Mouse (Mus musculus) forebrain, embryonic 12.5 days (tissue): ENCODE results near the gene Asah2. TPM values are rescaled to one million over a fixed set of nuclear protein-coding genes. Genes with fewer than 3 reads are reported as not detected.

Source experiments
- ATAC-seq: fragments of 200-750 bp; cut with Nextera tagmentation; 2 replicates; pipeline ENCODE4 v1.8.0; 2017; ENCODE audit warnings: moderate TSS enrichment; ENCODE audit not compliant: low FRiP score
- H3K27ac ChIP-seq: fragments of 300-500 bp; sonication (generic); 2 replicates; pipeline ENCODE4 v1.5.1; 2016; ENCODE audit warnings: mild to moderate bottlenecking
- H3K27me3 ChIP-seq: fragments of 300-500 bp; sonication (generic); 2 replicates; pipeline ENCODE4 v1.6.1; 2016; ENCODE audit warnings: mild to moderate bottlenecking
- H3K36me3 ChIP-seq: fragments of 300-500 bp; sonication (generic); replicated peaks from 2 replicates; pipeline ENCODE4 v1.6.1; 2016; ENCODE audit warnings: mild to moderate bottlenecking
- H3K4me1 ChIP-seq: fragments of 300-500 bp; sonication (generic); 2 replicates; pipeline ENCODE4 v1.6.1; 2016
- H3K4me2 ChIP-seq: fragments of 300-500 bp; sonication (generic); 2 replicates; pipeline ENCODE4 v1.6.1; 2016; ENCODE audit warnings: mild to moderate bottlenecking, moderate library complexity
- H3K4me3 ChIP-seq: fragments of 300-500 bp; sonication (generic); replicated peaks from 2 replicates; pipeline ENCODE4 v1.5.1; 2016; ENCODE audit warnings: mild to moderate bottlenecking
- H3K9ac ChIP-seq: fragments of 300-500 bp; sonication (generic); 2 replicates; pipeline ENCODE4 v1.6.1; 2016; ENCODE audit warnings: mild to moderate bottlenecking
- H3K9me3 ChIP-seq: fragments of 300-500 bp; sonication (generic); 2 replicates; pipeline ENCODE4 v1.6.1; 2016
- WGBS: fragments of 180-500 bp; shearing (Covaris S2); methylation state at CpG from one replicate; pipeline ENCODE4 v1.1.7; 2016; 5-methylcytosine and 5-hydroxymethylcytosine counted together
- polyA plus RNA-seq: library from polyadenylated mRNA; unstranded; fragments of >200 nt; fragmentation: Nextera tagmentation; extraction: Ambion mirVana; gene quantifications from 2 replicates; pipeline ENCODE4 v1.2.1, GENCODE M21; 2016

The Asah2 gene
- polyA plus RNA-seq, 1 experiment from 2014 or later: 0.29 TPM

DNA sequence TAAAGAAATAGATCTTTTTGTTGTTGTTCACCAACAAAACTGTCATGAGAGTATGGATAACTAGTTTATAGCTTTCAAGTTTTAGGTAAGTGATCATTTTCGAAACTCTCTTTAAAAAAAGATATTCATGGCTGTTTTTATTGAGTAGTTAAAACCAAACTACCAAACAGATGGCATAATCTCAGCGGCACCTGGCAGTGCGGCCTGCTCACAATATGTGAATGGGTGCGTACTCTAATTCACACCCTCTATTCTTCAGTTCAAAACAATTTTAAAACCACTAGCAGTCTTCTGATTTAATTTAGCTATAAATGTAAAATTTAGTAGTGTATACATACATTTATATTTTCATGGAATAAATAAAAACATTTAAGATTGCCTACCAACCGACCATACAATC is 15.2 kb upstream of the Asah2 start:
- Histone ChIP-seq H3K4me1 (no peaks in the 10 kb centered on the region), H3K4me2 (no peak overlapping the region), H3K9ac (no peak overlapping the region), H3K36me3 (no peaks in the 10 kb centered on the region), H3K9me3 (no peaks in the 10 kb centered on the region), H3K27ac (no peak overlapping the region), H3K27me3 (no peaks in the 10 kb centered on the region), H3K4me3 (no peak overlapping the region)
- ATAC-seq: no peak
- 88% methylated on average over 5 of the region's 5 CpGs for WGBS

GRCm38 (mm10) chr19:32120798-32121197 is 12.8 kb upstream of the Asah2 start:
- H3K4me3 ChIP-seq: no peak overlapping the region
- no peaks in the 10 kb centered on the region for H3K27me3 ChIP-seq
- H3K36me3 ChIP-seq: no peaks in the 10 kb centered on the region
- no peaks in the 10 kb centered on the region for H3K4me1 ChIP-seq
- 85% methylated on average over 1 of the region's 1 CpGs for WGBS
- no peaks in the 10 kb centered on the region for H3K9me3 ChIP-seq
- ATAC-seq: no peak
- H3K27ac ChIP-seq: no peak overlapping the region
- no peak overlapping the region for H3K9ac ChIP-seq
- no peak overlapping the region for H3K4me2 ChIP-seq

DNA sequence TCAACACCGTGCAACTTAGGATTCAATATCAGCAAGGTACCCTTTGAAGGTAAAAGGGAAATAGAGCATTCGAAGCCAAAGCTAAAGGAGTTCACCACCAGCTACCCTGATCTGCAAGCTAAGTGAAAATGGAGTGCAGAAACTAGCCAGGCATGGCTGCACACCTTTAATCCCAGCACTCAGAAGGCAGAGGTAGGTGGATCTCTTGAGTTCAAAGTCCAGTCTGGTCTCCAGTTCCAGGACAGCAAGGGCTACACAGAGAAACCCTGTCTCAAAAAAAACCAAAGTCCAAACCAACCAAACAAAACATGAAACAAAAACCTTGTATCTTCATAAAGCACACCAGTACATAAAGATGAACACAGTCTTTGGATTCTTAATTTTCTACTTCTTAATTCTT is 11.7 kb upstream of the Asah2 start:
- H3K4me3 ChIP-seq: no peak overlapping the region
- 89% methylated on average over 2 of the region's 2 CpGs for WGBS
- H3K4me1 ChIP-seq: no peaks in the 10 kb centered on the region
- no peaks in the 10 kb centered on the region for H3K9me3 ChIP-seq
- no peak for ATAC-seq
- H3K4me2 ChIP-seq: no peak overlapping the region
- no peak overlapping the region for H3K9ac ChIP-seq
- no peaks in the 10 kb centered on the region for H3K27me3 ChIP-seq
- H3K36me3 ChIP-seq: no peaks in the 10 kb centered on the region
- H3K27ac ChIP-seq: no peak overlapping the region

GRCm38 (mm10) chr19:32118496-32118895 is 10.5 kb upstream of the Asah2 start:
- Histone ChIP-seq H3K27me3 (no peaks in the 10 kb centered on the region), H3K36me3 (no peaks in the 10 kb centered on the region), H3K4me3 (no peak overlapping the region), H3K27ac (no peak overlapping the region), H3K9ac (no peak overlapping the region), H3K4me1 (no peaks in the 10 kb centered on the region), H3K9me3 (no peaks in the 10 kb centered on the region), H3K4me2 (no peak overlapping the region)
- WGBS: 90% methylated on average over 3 of the region's 3 CpGs
- ATAC-seq: no peak

DNA sequence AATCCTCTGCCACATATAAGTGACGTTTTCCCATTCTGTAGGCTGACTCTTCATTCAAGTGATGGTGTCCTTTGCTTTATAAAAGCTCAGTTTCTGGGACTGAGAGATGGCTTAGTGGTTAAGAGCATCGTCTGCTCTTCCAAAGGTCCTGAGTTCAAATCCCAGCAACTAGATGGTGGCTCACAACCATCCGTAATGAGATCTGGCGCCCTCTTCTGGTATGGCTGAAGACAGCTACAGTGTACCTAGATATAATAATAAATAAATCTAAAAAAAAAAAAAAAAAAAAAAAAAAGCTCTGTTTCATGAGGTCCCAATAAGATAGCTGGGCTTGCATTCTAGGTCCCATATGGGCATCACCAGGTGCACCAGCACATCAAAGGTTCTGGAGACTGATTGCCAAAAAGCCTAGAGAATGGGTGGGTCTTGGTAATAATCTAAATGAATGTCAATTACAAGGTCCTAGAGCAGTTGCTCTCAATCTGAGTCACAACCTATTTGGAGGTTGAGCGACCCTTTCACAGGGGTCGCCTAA is 9.5 kb upstream of the Asah2 start:
- WGBS: 81% methylated on average over 6 of the region's 6 CpGs
- no peaks in the 10 kb centered on the region for H3K9me3 ChIP-seq

GRCm38 (mm10) chr19:32111866-32112790 is 4.1 kb upstream of the Asah2 start:
- no peaks in the 10 kb centered on the region for H3K36me3 ChIP-seq
- no peak overlapping the region for H3K4me3 ChIP-seq
- no peaks in the 10 kb centered on the region for H3K9me3 ChIP-seq
- no peak overlapping the region for H3K9ac ChIP-seq
- no peak overlapping the region for H3K4me2 ChIP-seq
- H3K27me3 ChIP-seq: no peaks in the 10 kb centered on the region
- H3K27ac ChIP-seq: no peak overlapping the region
- no peak for ATAC-seq
- H3K4me1 ChIP-seq: no peaks in the 10 kb centered on the region
- 91% methylated on average over 8 of the region's 8 CpGs for WGBS

More for the DNA sequence above, 9.5 kb upstream of the Asah2 start:
- ATAC-seq: no peak
- Histone ChIP-seq H3K27ac (no peak overlapping the region), H3K36me3 (no peaks in the 10 kb centered on the region), H3K27me3 (no peaks in the 10 kb centered on the region), H3K4me2 (no peak overlapping the region), H3K9ac (no peak overlapping the region), H3K4me1 (no peaks in the 10 kb centered on the region), H3K4me3 (no peak overlapping the region)

- 99% methylated on average over 2 of the region's 2 CpGs for WGBS
- peaks cover 10% of the 10 kb centered on the region; the same call in 1 of the 2 replicates for H3K27me3 ChIP-seq
- ATAC-seq: no peak
- H3K27ac ChIP-seq: no peak overlapping the region
- H3K4me2 ChIP-seq: no peak overlapping the region
- peaks cover 6% of the 10 kb centered on the region; the same call in 1 of the 2 replicates for H3K4me1 ChIP-seq
- H3K9me3 ChIP-seq: no peaks in the 10 kb centered on the region
- H3K9ac ChIP-seq: no peak overlapping the region
- no peak overlapping the region for H3K4me3 ChIP-seq
- no peaks in the 10 kb centered on the region for H3K36me3 ChIP-seq
These were observed 1.3 kb downstream of the Asah2 start for GRCm38 (mm10) chr19:32106750-32107149.

DNA sequence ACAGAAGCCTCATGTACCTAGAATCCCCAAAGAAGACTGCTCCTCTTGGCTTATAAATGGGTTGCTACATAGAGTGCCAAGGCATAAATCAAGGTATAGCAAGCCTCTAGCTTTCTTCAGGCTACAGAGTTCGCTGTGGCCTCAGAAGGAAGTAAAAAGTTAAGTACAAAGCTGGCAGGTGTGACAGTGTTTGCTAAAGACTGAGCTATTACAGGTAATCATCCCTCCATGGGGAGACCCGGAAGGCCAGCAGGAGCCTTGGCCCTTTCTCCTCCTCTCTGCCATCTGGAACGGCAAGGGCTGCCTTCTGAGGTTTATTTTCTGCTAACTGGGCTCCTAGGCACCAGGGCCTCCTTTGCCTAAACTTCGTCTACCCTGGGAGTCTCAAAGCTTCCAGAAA is 3.8 kb downstream of the Asah2 start:
- no peak for ATAC-seq
- peaks cover 6% of the 10 kb centered on the region; the same call in 1 of the 2 replicates for H3K4me1 ChIP-seq
- H3K4me2 ChIP-seq: no peak overlapping the region
- no peaks in the 10 kb centered on the region for H3K36me3 ChIP-seq
- peaks cover 10% of the 10 kb centered on the region; the same call in 1 of the 2 replicates for H3K27me3 ChIP-seq
- H3K9ac ChIP-seq: no peak overlapping the region
- WGBS: 63% methylated on average over 4 of the region's 4 CpGs
- H3K9me3 ChIP-seq: no peaks in the 10 kb centered on the region
- no peak overlapping the region for H3K27ac ChIP-seq
- H3K4me3 ChIP-seq: no peak overlapping the region

- Histone ChIP-seq H3K36me3 (no peaks in the 10 kb centered on the region), H3K4me1 (peaks cover 6% of the 10 kb centered on the region; the same call in 1 of the 2 replicates)
These were observed 5.1 kb downstream of the Asah2 start for GRCm38 (mm10) chr19:32102976-32103300.

DNA sequence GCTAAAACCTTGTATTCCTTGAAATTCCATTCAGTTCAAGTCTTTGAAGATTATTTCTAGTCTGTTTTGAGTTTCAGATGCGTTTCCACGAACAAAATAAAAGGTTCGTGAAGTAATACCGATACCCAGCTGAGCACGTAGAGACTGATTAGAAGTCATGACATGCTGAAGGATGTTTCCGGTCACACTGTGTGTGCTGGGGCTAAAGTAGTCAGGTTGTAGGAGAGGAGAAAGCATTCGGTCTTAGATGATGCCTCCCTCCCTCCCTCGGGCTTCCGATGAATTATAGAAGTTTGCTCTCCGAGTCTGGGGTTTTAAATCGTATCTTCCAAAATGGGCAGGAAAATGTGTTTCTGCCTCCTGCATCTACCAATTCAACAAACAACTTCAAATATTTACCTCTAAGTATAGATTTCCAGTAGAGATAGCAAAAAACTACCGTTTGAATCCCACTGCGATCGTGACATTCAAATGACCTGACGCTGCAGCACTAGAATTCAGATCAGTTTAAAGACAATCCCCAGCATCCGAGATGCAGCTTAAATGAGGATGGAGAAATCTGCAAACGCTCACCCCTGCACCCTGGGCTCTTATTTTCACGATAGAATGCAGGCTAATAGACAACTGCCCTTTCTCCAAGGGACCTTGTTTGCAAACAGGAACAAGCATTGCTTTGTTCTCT is 5.6 kb downstream of the Asah2 start:
- Histone ChIP-seq H3K36me3 (no peaks in the 10 kb centered on the region), H3K4me1 (peaks cover 6% of the 10 kb centered on the region; the same call in 1 of the 2 replicates), H3K27ac (no peak overlapping the region), H3K9me3 (no peaks in the 10 kb centered on the region), H3K4me2 (peak overlapping the region; percentile 53), H3K27me3 (peaks cover 10% of the 10 kb centered on the region; the same call in 1 of the 2 replicates), H3K4me3 (peak overlapping the region; percentile 26), H3K9ac (0 out of 2 replicates have a peak overlapping the region, but pooled peaks have one; percentile 1)
- peak; percentile 27; the same call in 1 of the 2 replicates for ATAC-seq
- WGBS: 26% methylated on average over 18 of the region's 18 CpGs

More at GRCm38 (mm10) chr19:32102976-32103300, 5.1 kb downstream of the Asah2 start:
- H3K4me2 ChIP-seq: peak overlapping the region; percentile 53
- 0 out of 2 replicates have a peak overlapping the region, but pooled peaks have one; percentile 1 for H3K9ac ChIP-seq
- peak overlapping the region; percentile 26 for H3K4me3 ChIP-seq
- 5% methylated on average over 9 of the region's 9 CpGs for WGBS
- H3K9me3 ChIP-seq: no peaks in the 10 kb centered on the region
- no peak overlapping the region for H3K27ac ChIP-seq
- H3K27me3 ChIP-seq: peaks cover 10% of the 10 kb centered on the region; the same call in 1 of the 2 replicates
- peak; percentile 56 for ATAC-seq

DNA sequence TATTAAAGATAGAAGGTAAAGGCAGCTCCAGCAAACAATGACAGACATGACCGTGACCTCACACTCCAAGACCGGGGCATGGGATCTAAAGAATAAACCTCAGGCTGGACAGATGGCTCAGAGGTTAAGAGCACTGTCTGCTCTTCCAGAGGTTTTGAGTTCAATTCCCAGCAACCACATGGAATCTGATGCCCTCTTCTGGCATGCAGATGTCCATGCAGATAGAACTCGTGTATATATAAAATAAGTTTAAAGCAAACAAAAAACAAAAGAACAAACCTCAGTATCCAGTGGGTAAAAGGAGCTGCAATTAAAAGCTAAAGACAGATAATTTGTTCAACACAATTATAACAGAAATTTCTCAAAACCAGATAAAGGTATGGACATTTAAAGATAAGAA is 9.4 kb downstream of the Asah2 start:
- H3K9ac ChIP-seq: no peak overlapping the region
- WGBS: 77% methylated on average over 3 of the region's 3 CpGs
- no peak overlapping the region for H3K27ac ChIP-seq
- H3K4me2 ChIP-seq: no peak overlapping the region
- H3K9me3 ChIP-seq: no peaks in the 10 kb centered on the region
- peaks cover 6% of the 10 kb centered on the region; the same call in 1 of the 2 replicates for H3K4me1 ChIP-seq
- H3K36me3 ChIP-seq: no peaks in the 10 kb centered on the region
- H3K4me3 ChIP-seq: no peak overlapping the region
- ATAC-seq: no peak
- H3K27me3 ChIP-seq: 0 out of 2 replicates have a peak, but pooled peaks cover 4% of the 10 kb centered on the region

- H3K27ac ChIP-seq: no peak overlapping the region
- no peaks in the 10 kb centered on the region for H3K4me1 ChIP-seq
- no peaks in the 10 kb centered on the region for H3K9me3 ChIP-seq
- H3K9ac ChIP-seq: no peak overlapping the region
- ATAC-seq: no peak
- no peaks in the 10 kb centered on the region for H3K36me3 ChIP-seq
- H3K27me3 ChIP-seq: no peaks in the 10 kb centered on the region
- no peak overlapping the region for H3K4me2 ChIP-seq
- WGBS: 92% methylated on average over 4 of the region's 4 CpGs
- no peak overlapping the region for H3K4me3 ChIP-seq
These were observed 15.7 kb downstream of the Asah2 start for GRCm38 (mm10) chr19:32092358-32092757.
